8 mouse cellular contexts compared by ENCODE assay signal in genomic region chr4:123261721-123262401, GRCm38 (mm10). TPM values are rescaled to one million over a fixed set of nuclear protein-coding genes. Genes with fewer than 3 reads are reported as not detected.
DNase-seq lines count a peak whose midpoint lies in the region; ATAC-seq and TF ChIP-seq lines count a peak whose summit lies in the region.

Pabpc4 (plus strand) TSS chr4:123262351.

- no peak within 1 kb of the TSS for H3K27ac ChIP-seq in kidney, embryonic 14.5 days (ENCODE audit: low read depth, low read length)
- H3K27ac ChIP-seq in hindbrain, postnatal 0 days: no peak within 1 kb of the TSS
- H3K27ac ChIP-seq in liver, postnatal 0 days (ENCODE audit: low read depth): no peak within 1 kb of the TSS

- no peak within 1 kb of the TSS for H3K4me2 ChIP-seq in kidney, embryonic 14.5 days (replicated peaks; ENCODE audit: low read depth, low read length)
- H3K4me2 ChIP-seq in hindbrain, postnatal 0 days (ENCODE audit: low read depth, low read length): no peak within 1 kb of the TSS
- H3K4me2 ChIP-seq in liver, postnatal 0 days (ENCODE audit: low read depth, low read length): no peak within 1 kb of the TSS

- H3K27me3 ChIP-seq in kidney, embryonic 14.5 days (ENCODE audit: control insufficient read depth, insufficient read depth, low read length): no peaks in the 10 kb centered on the region
- no peaks in the 10 kb centered on the region for H3K27me3 ChIP-seq in hindbrain, postnatal 0 days (ENCODE audit: insufficient read depth, low read length)
- H3K27me3 ChIP-seq in liver, postnatal 0 days (ENCODE audit: insufficient read depth, low read length): no peaks in the 10 kb centered on the region

- DNase-seq in kidney, postnatal 14 days: no peak
- peak; percentile 36 for DNase-seq in adrenal gland, postnatal 14 days
- DNase-seq in gastrocnemius, adult 8-10 months (ENCODE audit: low spot score in 2 of 2): no peak
- no peak for DNase-seq in hindbrain, postnatal 0 days (ENCODE audit: low spot score)
- no peak for DNase-seq in liver, postnatal 0 days
- DNase-seq in T-cell, adult 2 months (ENCODE audit: low spot score): no peak
- no peak for DNase-seq in retina, embryonic 14.5 days (ENCODE audit: low spot score)

- H3K9ac ChIP-seq in kidney, embryonic 14.5 days (ENCODE audit: low read depth, low read length): no peak within 1 kb of the TSS
- H3K9ac ChIP-seq in hindbrain, postnatal 0 days (replicated peaks; ENCODE audit: low read length): no peak within 1 kb of the TSS
- H3K9ac ChIP-seq in liver, postnatal 0 days (replicated peaks): no peak within 1 kb of the TSS

- TF ChIP-seq CTCF in hindbrain, postnatal 0 days (IDR thresholded peaks at IDR 0.05; ENCODE audit: low read depth): no peak
- no peak for TF ChIP-seq CTCF in liver, postnatal 0 days (IDR thresholded peaks at IDR 0.05; ENCODE audit: low read depth)

- H3K9me3 ChIP-seq in kidney, embryonic 14.5 days (ENCODE audit: control insufficient read depth, low read length): no peaks in the 10 kb centered on the region
- H3K9me3 ChIP-seq in hindbrain, postnatal 0 days (ENCODE audit: low read length): no peaks in the 10 kb centered on the region
- no peaks in the 10 kb centered on the region for H3K9me3 ChIP-seq in liver, postnatal 0 days (ENCODE audit: low read length)

- H3K4me3 ChIP-seq in kidney, embryonic 14.5 days (ENCODE audit: low read length): no peak within 1 kb of the TSS
- no peak within 1 kb of the TSS for H3K4me3 ChIP-seq in hindbrain, postnatal 0 days (ENCODE audit: low read length)
- no peak within 1 kb of the TSS for H3K4me3 ChIP-seq in liver, postnatal 0 days (ENCODE audit: low read depth, low read length)

- no peak for ATAC-seq in kidney, embryonic 14.5 days (ENCODE audit: low FRiP score, low TSS enrichment)
- ATAC-seq in hindbrain, postnatal 0 days: no peak
- ATAC-seq in liver, postnatal 0 days: no peak

- TF ChIP-seq EP300 in liver, postnatal 0 days (IDR thresholded peaks at IDR 0.05; ENCODE audit: low read depth): no peak

- H3K36me3 ChIP-seq in kidney, embryonic 14.5 days (ENCODE audit: control insufficient read depth, insufficient read depth, low read length): no peaks in the 10 kb centered on the region
- no peaks in the 10 kb centered on the region for H3K36me3 ChIP-seq in hindbrain, postnatal 0 days (ENCODE audit: insufficient read depth, low read length)
- no peaks in the 10 kb centered on the region for H3K36me3 ChIP-seq in liver, postnatal 0 days (replicated peaks; ENCODE audit: insufficient read depth, low read length)

- peaks cover 11% of the 10 kb centered on the region for H3K4me1 ChIP-seq in kidney, embryonic 14.5 days (ENCODE audit: control insufficient read depth, insufficient read depth, low read length)
- no peaks in the 10 kb centered on the region for H3K4me1 ChIP-seq in hindbrain, postnatal 0 days (ENCODE audit: insufficient read depth, low read length)
- H3K4me1 ChIP-seq in liver, postnatal 0 days (ENCODE audit: insufficient read depth): no peaks in the 10 kb centered on the region

- WGBS in kidney, embryonic 14.5 days: 62% methylated on average over 5 of the region's 5 CpGs
- WGBS in hindbrain, postnatal 0 days: 73% methylated on average over 5 of the region's 5 CpGs
- WGBS in liver, postnatal 0 days (ENCODE audit: insufficient replicate concordance): 56% methylated on average over 5 of the region's 5 CpGs

RNA-seq across cellular contexts. Expression of gene Pabpc4, which starts in this region (rescaled TPM):
- 63.9 and 82.6 TPM in 2 replicates for polyA plus RNA-seq in kidney, embryonic 14.5 days (2014; fragmentation: Nextera tagmentation; extraction: Ambion mirVana)
- total RNA-seq in adrenal gland, postnatal 14 days (2021): 98.4 and 98.6 TPM in 2 replicates
- total RNA-seq in gastrocnemius, adult 8-10 months (2022): 100 to 1,000 TPM; 325 to 385 (median 343) TPM
- total RNA-seq in hindbrain, postnatal 0 days (2014; rRNA removed): 100 and 137 TPM in 2 replicates
- polyA plus RNA-seq in hindbrain, postnatal 0 days (2015; fragmentation: Nextera tagmentation; extraction: Ambion mirVana): 19.9 and 22.7 TPM in 2 replicates
- 31.5 and 33.2 TPM in 2 replicates for polyA plus RNA-seq in liver, postnatal 0 days (2015; fragmentation: Nextera tagmentation; extraction: Ambion mirVana)
